Mouse (Mus musculus) stomach, postnatal 0 days (tissue): ENCODE measurements around the gene Dap. TPM values are rescaled to one million over a fixed set of nuclear protein-coding genes. Genes with fewer than 3 reads are reported as not detected.

ENCODE experiments used
- ATAC-seq: fragments of 200-750 bp; cut with Nextera tagmentation; 2 replicates; pipeline ENCODE4 v1.8.0; 2017; ENCODE audit not compliant: low FRiP score, low TSS enrichment
- DNase-seq: peaks from one replicate; pipeline ENCODE4 v3.0.0-alpha.2; 2016; ENCODE audit warnings: low spot score
- H3K27ac ChIP-seq: fragments of 300-500 bp; sonication (generic); replicated peaks from 2 replicates; pipeline ENCODE4 v1.5.1; 2014; ENCODE audit warnings: mild to moderate bottlenecking, control low read depth
- H3K27me3 ChIP-seq: fragments of 300-500 bp; sonication (generic); 2 replicates; pipeline ENCODE4 v1.6.1; 2014; ENCODE audit warnings: low read length; ENCODE audit not compliant: control insufficient read depth, insufficient read depth
- H3K36me3 ChIP-seq: fragments of 300-500 bp; sonication (generic); 2 replicates; pipeline ENCODE4 v1.6.1; 2014; ENCODE audit warnings: low read length, mixed read lengths; ENCODE audit not compliant: control insufficient read depth, insufficient read depth
- H3K4me1 ChIP-seq: fragments of 300-500 bp; sonication (generic); replicated peaks from 2 replicates; pipeline ENCODE4 v1.6.1; 2014; ENCODE audit warnings: antibody characterized with exemption; ENCODE audit not compliant: control insufficient read depth, insufficient read depth
- H3K4me2 ChIP-seq: fragments of 300-500 bp; sonication (generic); replicated peaks from 2 replicates; pipeline ENCODE4 v1.6.1; 2014; ENCODE audit warnings: low read depth, mild to moderate bottlenecking, control low read depth, moderate library complexity
- H3K4me3 ChIP-seq: fragments of 300-500 bp; sonication (generic); 2 replicates; pipeline ENCODE4 v1.5.1; 2014; ENCODE audit warnings: low read depth, low read length, control low read depth
- H3K9ac ChIP-seq: fragments of 300-500 bp; sonication (generic); 2 replicates; pipeline ENCODE4 v1.6.1; 2014; ENCODE audit warnings: mild to moderate bottlenecking, low read length, control low read depth, mixed read lengths
- H3K9me3 ChIP-seq: fragments of 300-500 bp; sonication (generic); 2 replicates; pipeline ENCODE4 v1.6.1; 2016; ENCODE audit warnings: low read length; ENCODE audit not compliant: control insufficient read depth
- CTCF ChIP-seq: IDR thresholded peaks from 2 replicates; pipeline ENCODE4 v1.5.1; 2016; ENCODE audit warnings: antibody characterized with exemption, low read depth, mild to moderate bottlenecking, moderate library complexity
- EP300 ChIP-seq: optimal IDR thresholded peaks from 2 replicates; pipeline ENCODE3; 2016; ENCODE audit warnings: antibody characterized with exemption
- WGBS: fragments of 180-500 bp; shearing (Covaris S2); extraction: QIAGEN DNeasy Blood & Tissue Kit; methylation state at CpG from one replicate; pipeline ENCODE4 v1.1.7; 2014; 5-methylcytosine and 5-hydroxymethylcytosine counted together
- polyA plus RNA-seq: library from polyadenylated mRNA; unstranded; fragments of >200 nt; fragmentation: Nextera tagmentation; extraction: Ambion mirVana; gene quantifications from 2 replicates; pipeline ENCODE4 v1.2.1, GENCODE M21; 2015

The Dap gene
- polyA plus RNA-seq, 1 experiment from 2014 or later, result 120 TPM

GRCm38 (mm10) chr15:31273509-31273908, 49.4 kb downstream of the Dap start:
- WGBS, result 81% methylated on average over 10 of the region's 10 CpGs
- no peaks in the 10 kb centered on the region for H3K27me3 ChIP-seq
- TF ChIP-seq EP300, result no peak
- TF ChIP-seq CTCF, result no peak
- no peaks in the 10 kb centered on the region for H3K4me1 ChIP-seq
- no peak overlapping the region for H3K9ac ChIP-seq
- H3K36me3 ChIP-seq, result no peaks in the 10 kb centered on the region; the same call in none of the 2 replicates
- H3K4me2 ChIP-seq, result no peak overlapping the region
- H3K4me3 ChIP-seq, result no peak overlapping the region
- ATAC-seq (no peak), DNase-seq (no peak)
- H3K9me3 ChIP-seq, result no peaks in the 10 kb centered on the region
- no peak overlapping the region for H3K27ac ChIP-seq

GRCm38 (mm10) chr15:31278090-31278489, 54.0 kb downstream of the Dap start:
- TF ChIP-seq CTCF, result no peak
- TF ChIP-seq EP300, result no peak
- WGBS, result 54% methylated on average over 4 of the region's 4 CpGs
- H3K9ac ChIP-seq, result no peak overlapping the region
- no peaks in the 10 kb centered on the region for H3K9me3 ChIP-seq
- H3K27me3 ChIP-seq, result no peaks in the 10 kb centered on the region
- no peaks in the 10 kb centered on the region; the same call in 1 of the 2 replicates for H3K36me3 ChIP-seq
- ATAC-seq, result no peak
- no peak for DNase-seq
- H3K4me1 ChIP-seq, result no peaks in the 10 kb centered on the region
- H3K4me3 ChIP-seq, result no peak overlapping the region
- no peak overlapping the region for H3K27ac ChIP-seq
- H3K4me2 ChIP-seq, result no peak overlapping the region

- ATAC-seq (no peak), DNase-seq (no peak)
- H3K9ac ChIP-seq, result no peak overlapping the region
- H3K4me3 ChIP-seq, result no peak overlapping the region
- no peaks in the 10 kb centered on the region for H3K9me3 ChIP-seq
- 58% methylated on average over 2 of the region's 2 CpGs for WGBS
- TF ChIP-seq CTCF (no peak), EP300 (no peak)
- no peaks in the 10 kb centered on the region for H3K27me3 ChIP-seq
- H3K4me2 ChIP-seq, result no peak overlapping the region
- no peaks in the 10 kb centered on the region for H3K4me1 ChIP-seq
- no peak overlapping the region for H3K27ac ChIP-seq
- H3K36me3 ChIP-seq, result no peaks in the 10 kb centered on the region
Measured at GRCm38 (mm10) chr15:31279120-31279519, 55.0 kb downstream of the Dap start.

- ATAC-seq (peak; percentile 61), DNase-seq (no peak)
- Histone ChIP-seq H3K4me1 (no peaks in the 10 kb centered on the region), H3K4me3 (no peak overlapping the region), H3K4me2 (no peak overlapping the region), H3K9me3 (no peaks in the 10 kb centered on the region), H3K27me3 (no peaks in the 10 kb centered on the region), H3K27ac (no peak overlapping the region), H3K36me3 (no peaks in the 10 kb centered on the region), H3K9ac (no peak overlapping the region)
- WGBS, result 69% methylated on average over 6 of the region's 6 CpGs
- no peak for TF ChIP-seq EP300
- no peak for TF ChIP-seq CTCF
Measured at GRCm38 (mm10) chr15:31279577-31280004, 55.5 kb downstream of the Dap start.

GRCm38 (mm10) chr15:31280059-31280458, 55.9 kb downstream of the Dap start:
- TF ChIP-seq EP300 (no peak), CTCF (no peak)
- DNase-seq, result no peak
- Histone ChIP-seq H3K4me1 (no peaks in the 10 kb centered on the region), H3K36me3 (no peaks in the 10 kb centered on the region), H3K4me3 (no peak overlapping the region), H3K9ac (no peak overlapping the region), H3K27me3 (no peaks in the 10 kb centered on the region), H3K4me2 (no peak overlapping the region), H3K9me3 (no peaks in the 10 kb centered on the region), H3K27ac (no peak overlapping the region)
- ATAC-seq, result no peak
- WGBS, result 85% methylated on average over 5 of the region's 5 CpGs

GRCm38 (mm10) chr15:31280683-31281082, 56.6 kb downstream of the Dap start:
- 65% methylated on average over 2 of the region's 2 CpGs for WGBS
- H3K9ac ChIP-seq, result no peak overlapping the region
- H3K4me3 ChIP-seq, result no peak overlapping the region
- no peaks in the 10 kb centered on the region for H3K4me1 ChIP-seq
- DNase-seq, result no peak
- no peaks in the 10 kb centered on the region for H3K9me3 ChIP-seq
- ATAC-seq, result no peak
- H3K36me3 ChIP-seq, result no peaks in the 10 kb centered on the region
- no peaks in the 10 kb centered on the region for H3K27me3 ChIP-seq
- TF ChIP-seq CTCF (no peak), EP300 (no peak)
- H3K4me2 ChIP-seq, result no peak overlapping the region
- H3K27ac ChIP-seq, result no peak overlapping the region

- Histone ChIP-seq H3K36me3 (no peaks in the 10 kb centered on the region), H3K4me3 (no peak overlapping the region), H3K9ac (no peak overlapping the region), H3K27me3 (no peaks in the 10 kb centered on the region), H3K9me3 (no peaks in the 10 kb centered on the region), H3K27ac (peak overlapping the region; percentile 40; the same call in 1 of the 2 replicates), H3K4me1 (no peaks in the 10 kb centered on the region), H3K4me2 (no peak overlapping the region)
- no peak for TF ChIP-seq EP300
- TF ChIP-seq CTCF, result no peak
- ATAC-seq (no peak), DNase-seq (no peak)
- 60% methylated on average over 13 of the region's 13 CpGs for WGBS
Measured at GRCm38 (mm10) chr15:31281830-31282229, 57.7 kb downstream of the Dap start.
